Mouse (Mus musculus): ENCODE results near the gene Serac1. TPM values are rescaled to one million over a fixed set of nuclear protein-coding genes. Genes with fewer than 3 reads are reported as not detected.

Serac1 gene
- total RNA-seq, 1 experiment from 2014 or later: 3.7 TPM

GRCm38 (mm10) chr17:6009606-6010005, 69.9 kb downstream of the Serac1 start:
- no peak for ATAC-seq (replicated peaks; ENCODE audit: insufficient number of reproducible peaks, low FRiP score, low TSS enrichment, poor library complexity, severe bottlenecking)

- peak; percentile 54 for ATAC-seq (replicated peaks; ENCODE audit: insufficient number of reproducible peaks, low FRiP score, low TSS enrichment, poor library complexity, severe bottlenecking)
Measured at GRCm38 (mm10) chr17:6008590-6008989, 71.0 kb downstream of the Serac1 start.

DNA sequence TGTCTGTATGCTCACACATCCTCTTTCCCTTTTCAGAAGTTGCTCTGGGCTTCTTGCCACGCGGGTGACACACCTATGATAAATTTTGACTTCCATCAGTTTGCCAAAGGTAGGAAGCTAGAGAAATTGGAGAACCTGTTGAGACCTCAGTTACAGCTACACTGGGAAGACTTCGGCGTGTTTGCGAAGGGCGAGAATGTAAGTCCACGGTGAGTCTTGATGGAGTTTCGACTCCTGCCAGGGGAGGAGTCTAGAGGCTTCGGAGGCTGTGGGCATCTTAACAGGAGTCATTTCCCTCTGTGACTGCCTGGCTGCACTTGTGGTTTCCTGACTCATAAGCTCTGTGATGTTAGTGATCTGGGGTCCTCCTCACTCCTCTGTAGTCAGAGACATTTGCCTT, 71.6 kb downstream of the Serac1 start:
- ATAC-seq (replicated peaks; ENCODE audit: insufficient number of reproducible peaks, low FRiP score, low TSS enrichment, poor library complexity, severe bottlenecking): peak; percentile 55; the same call in 1 of the 2 replicates

GRCm38 (mm10) chr17:6007101-6007780, 72.3 kb downstream of the Serac1 start:
- ATAC-seq (replicated peaks; ENCODE audit: insufficient number of reproducible peaks, low FRiP score, low TSS enrichment, poor library complexity, severe bottlenecking): no peak

DNA sequence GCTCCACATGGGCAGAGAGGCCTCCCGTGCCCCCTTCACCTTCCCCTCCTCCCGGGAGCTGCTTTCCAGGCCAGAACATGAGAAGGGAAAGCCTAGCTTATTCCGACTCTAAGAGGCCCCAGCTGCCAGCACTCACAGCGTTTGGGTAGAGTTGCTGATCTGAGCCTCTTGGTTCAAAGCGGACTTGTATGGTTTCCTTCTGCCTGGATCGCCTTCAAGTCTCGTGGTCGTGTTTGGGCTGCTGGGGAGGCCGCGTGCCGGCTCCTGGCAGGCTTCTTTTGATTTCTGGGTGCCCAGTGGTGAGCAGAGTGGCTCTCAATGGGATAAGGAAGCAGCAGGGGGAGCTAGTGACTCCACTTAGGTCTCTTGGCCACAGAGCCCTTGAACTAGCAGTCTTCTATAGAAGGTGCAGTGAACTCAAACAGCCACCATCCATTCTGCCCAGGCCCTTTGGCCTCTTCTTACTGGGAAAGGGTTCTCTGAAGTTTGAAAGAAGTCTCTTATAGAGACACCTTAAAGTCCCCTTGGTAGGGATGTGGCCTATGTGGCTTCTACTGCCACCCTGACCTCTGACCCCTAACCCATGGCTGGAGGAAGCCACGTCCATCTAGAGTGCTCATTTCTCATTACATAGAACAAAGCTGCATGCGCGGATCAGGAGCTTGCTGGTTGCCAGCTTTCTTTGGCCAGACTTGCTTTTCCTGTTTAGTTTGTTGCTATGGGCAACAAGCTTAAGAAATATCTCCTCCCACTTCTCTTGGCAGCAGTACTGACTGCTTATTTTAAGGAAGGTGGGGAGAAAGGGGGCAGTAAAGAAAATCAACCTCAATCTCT, 73.7 kb downstream of the Serac1 start:
- 0 out of 2 replicates have a peak, but pooled peaks have one; percentile 9 for ATAC-seq (replicated peaks; ENCODE audit: insufficient number of reproducible peaks, low FRiP score, low TSS enrichment, poor library complexity, severe bottlenecking)

DNA sequence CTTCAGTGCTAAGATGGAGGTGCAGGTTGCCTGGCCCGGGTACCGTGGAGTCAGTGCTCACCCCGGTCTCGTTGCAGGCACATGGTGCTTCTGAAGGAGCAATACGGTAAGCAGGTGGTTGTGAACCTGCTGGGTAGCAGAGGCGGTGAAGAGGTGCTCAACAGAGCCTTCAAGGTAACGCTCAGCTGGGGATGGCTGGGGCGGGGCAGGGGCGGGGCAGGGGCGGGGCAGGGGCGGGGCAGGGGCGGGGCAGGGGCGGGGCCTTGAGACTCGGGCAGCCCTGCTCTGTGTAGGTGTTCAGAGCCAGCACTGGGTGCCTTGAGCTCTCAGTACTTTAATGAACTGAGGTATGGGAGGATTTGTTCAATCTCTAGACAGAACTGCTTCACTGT, 74.3 kb downstream of the Serac1 start:
- ATAC-seq (replicated peaks; ENCODE audit: insufficient number of reproducible peaks, low FRiP score, low TSS enrichment, poor library complexity, severe bottlenecking): no peak

DNA sequence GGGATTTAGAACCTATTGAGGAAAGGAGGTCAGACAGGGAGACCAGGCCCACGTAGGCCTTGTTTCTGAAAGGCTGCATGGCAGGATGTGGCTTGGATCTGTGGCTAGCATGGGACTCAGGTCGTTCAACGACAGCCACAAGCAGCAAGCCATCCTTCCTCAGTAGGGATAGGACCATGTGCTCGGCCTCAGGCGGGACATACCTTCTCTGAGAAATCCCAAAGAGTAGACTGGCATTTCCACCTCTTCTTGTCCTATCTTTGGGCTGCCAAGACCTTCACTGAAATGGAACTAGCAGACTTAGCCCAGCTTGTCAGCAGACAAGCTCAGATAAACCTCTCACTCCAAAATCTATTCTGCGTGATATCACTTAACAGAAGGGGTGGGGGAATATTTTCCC, 75.9 kb downstream of the Serac1 start:
- ATAC-seq (replicated peaks; ENCODE audit: insufficient number of reproducible peaks, low FRiP score, low TSS enrichment, poor library complexity, severe bottlenecking): no peak

GRCm38 (mm10) chr17:6002563-6002962, 77.0 kb downstream of the Serac1 start:
- ATAC-seq (replicated peaks; ENCODE audit: insufficient number of reproducible peaks, low FRiP score, low TSS enrichment, poor library complexity, severe bottlenecking): no peak

GRCm38 (mm10) chr17:6001836-6002235, 77.7 kb downstream of the Serac1 start:
- no peak for ATAC-seq (replicated peaks; ENCODE audit: insufficient number of reproducible peaks, low FRiP score, low TSS enrichment, poor library complexity, severe bottlenecking)

GRCm38 (mm10) chr17:6001389-6001788, 78.2 kb downstream of the Serac1 start:
- ATAC-seq (replicated peaks; ENCODE audit: insufficient number of reproducible peaks, low FRiP score, low TSS enrichment, poor library complexity, severe bottlenecking): peak; percentile 64

DNA sequence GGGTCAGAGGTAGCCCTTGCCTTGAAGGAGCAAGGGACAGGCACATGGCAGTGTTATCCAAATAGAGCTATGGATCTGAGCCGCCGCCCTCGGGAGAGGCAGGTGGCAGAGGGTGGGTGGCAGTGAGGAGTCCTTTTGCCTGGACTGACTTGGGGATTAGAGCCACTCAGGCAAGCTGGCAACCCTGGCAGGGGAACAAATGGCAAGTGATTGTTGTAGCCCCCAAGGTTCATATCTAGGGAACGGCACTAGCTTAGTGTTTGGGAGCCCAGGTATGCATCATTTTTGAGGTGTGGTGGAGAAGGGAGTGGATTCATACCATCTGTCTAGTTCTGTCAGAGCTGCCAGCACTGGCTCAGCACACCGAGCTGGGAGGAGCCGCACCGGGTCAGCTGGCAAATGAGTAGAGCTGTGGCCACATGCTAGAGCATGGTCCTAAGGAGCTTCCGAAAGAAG, 78.6 kb downstream of the Serac1 start:
- no peak for ATAC-seq (replicated peaks; ENCODE audit: insufficient number of reproducible peaks, low FRiP score, low TSS enrichment, poor library complexity, severe bottlenecking)

- no peak for ATAC-seq (replicated peaks; ENCODE audit: insufficient number of reproducible peaks, low FRiP score, low TSS enrichment, poor library complexity, severe bottlenecking)
Measured at GRCm38 (mm10) chr17:5999039-5999543, 80.5 kb downstream of the Serac1 start.

DNA sequence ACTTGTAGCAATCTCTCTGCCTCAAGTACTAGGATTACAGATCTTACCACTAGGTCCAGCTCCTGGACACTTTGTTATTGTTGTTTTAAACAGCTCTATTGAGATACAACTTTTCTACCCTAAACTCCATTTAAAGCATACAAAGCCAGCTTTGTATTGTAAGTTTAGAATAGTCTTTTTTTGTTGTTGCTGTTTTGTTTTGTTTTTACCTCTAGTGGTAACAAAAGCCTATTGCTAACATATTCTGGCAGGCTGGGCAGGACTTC, 81.4 kb downstream of the Serac1 start:
- ATAC-seq (replicated peaks; ENCODE audit: insufficient number of reproducible peaks, low FRiP score, low TSS enrichment, poor library complexity, severe bottlenecking): no peak

- ATAC-seq (replicated peaks; ENCODE audit: insufficient number of reproducible peaks, low FRiP score, low TSS enrichment, poor library complexity, severe bottlenecking): no peak
Measured at GRCm38 (mm10) chr17:5997380-5998234, 81.9 kb downstream of the Serac1 start.

- ATAC-seq (replicated peaks; ENCODE audit: insufficient number of reproducible peaks, low FRiP score, low TSS enrichment, poor library complexity, severe bottlenecking): no peak
Measured at GRCm38 (mm10) chr17:5996589-5996988, 83.0 kb downstream of the Serac1 start.

GRCm38 (mm10) chr17:5994606-5995005, 84.9 kb downstream of the Serac1 start:
- no peak for ATAC-seq (replicated peaks; ENCODE audit: insufficient number of reproducible peaks, low FRiP score, low TSS enrichment, poor library complexity, severe bottlenecking)

DNA sequence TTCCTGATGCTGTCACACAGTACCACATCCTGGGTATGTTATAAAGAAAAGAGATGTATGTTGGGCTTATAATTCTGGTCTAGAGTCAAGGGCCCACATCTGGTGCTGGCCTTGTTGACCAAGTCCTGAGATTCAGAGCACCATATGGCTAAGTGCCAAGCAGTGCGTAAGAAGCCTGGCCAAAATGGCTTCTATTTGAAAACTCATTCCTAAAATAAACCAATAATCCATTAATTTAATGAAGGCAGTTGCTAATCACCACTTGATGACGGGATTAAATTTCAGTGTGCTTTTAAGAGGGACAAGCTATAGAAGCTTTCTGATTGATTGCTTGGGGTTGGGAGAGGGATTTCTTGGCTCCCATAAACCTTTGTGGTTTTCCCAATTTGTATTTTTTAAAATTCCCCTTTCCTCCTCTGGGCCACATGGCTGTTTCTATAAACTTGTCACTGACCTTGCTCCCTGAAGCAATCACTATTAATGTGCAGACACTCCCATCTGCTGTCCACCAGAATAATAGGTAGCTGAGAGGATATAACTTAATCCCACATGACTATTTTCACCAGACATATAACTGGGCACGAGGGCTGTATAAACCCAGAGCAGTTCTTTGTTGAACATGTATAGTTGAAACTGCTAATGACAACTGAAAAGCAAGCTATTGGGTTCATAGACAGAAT, 85.8 kb downstream of the Serac1 start:
- ATAC-seq (replicated peaks; ENCODE audit: insufficient number of reproducible peaks, low FRiP score, low TSS enrichment, poor library complexity, severe bottlenecking): no peak

DNA sequence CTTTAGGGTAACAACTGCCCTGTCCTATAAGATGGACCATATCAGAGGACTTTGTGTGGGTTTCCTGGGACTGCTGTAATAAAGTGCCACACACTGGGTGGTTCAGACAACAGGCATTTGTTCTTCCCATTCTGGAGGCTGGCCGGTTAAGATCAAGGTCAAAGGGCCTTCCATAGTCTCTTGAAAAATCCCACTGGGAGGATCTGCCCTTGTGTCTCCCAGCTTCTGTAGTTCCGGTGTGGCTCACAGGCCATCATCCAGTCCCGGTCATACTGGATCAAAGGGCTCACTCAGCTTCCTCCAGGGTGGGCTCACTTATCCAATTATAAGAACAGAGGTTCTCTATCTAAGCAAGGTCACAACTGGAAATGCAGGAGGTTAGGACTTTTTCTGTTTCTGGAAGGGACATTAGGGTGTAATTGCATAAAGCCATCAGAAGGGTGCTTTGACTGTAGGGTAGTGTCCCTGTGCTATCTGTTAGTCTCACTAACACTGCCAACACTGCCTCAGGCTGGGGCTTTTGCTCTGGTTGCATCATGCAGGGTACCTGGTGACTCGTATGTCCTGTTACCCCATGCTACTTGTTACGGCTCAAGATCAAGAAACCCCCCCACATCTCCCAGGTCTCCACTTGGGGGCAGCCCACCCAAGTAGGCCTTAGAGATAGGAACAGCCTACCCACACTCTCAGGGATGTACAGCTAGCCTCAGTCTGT, 86.5 kb downstream of the Serac1 start:
- no peak for ATAC-seq (replicated peaks; ENCODE audit: insufficient number of reproducible peaks, low FRiP score, low TSS enrichment, poor library complexity, severe bottlenecking)
